Mouse (Mus musculus) lung, adult 2 months (tissue): ENCODE data around the gene Pla2r1.

ENCODE experiments used
- CTCF ChIP-seq: fragments of 200-500 bp; IDR thresholded peaks from 2 replicates; pipeline ENCODE4 v1.5.1; 2011; ENCODE audit warnings: mild to moderate bottlenecking, low read length, control low read depth; ENCODE audit not compliant: insufficient read depth
- POLR2A ChIP-seq: fragments of 200-500 bp; IDR thresholded peaks from 2 replicates; pipeline ENCODE4 v1.6.1; 2011; ENCODE audit warnings: low read depth, mild to moderate bottlenecking, control low read depth, low read length, borderline replicate concordance; ENCODE audit errors: extremely low read depth

DNA sequence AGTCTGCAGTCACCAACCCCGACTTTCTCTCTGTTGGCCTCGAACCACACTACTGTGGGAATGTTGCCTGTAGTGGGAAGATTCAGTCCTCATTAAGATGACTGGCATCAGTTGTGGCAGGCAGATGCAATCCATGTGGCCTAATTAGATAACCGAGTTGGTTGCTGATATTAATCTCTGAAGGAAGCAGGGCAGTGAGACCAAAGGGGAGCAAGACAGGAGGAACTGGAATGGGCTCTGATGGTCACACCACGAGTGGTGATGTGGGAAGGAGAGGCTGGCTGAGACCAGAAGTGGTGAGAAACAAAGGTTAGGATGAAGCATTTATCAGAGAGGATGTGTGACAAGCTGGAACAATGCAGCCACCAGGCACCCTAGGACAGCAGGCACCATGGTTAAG lies 1.5 kb upstream of the Pla2r1 start:
- TF ChIP-seq CTCF = no peak
- TF ChIP-seq POLR2A = no peak
